Mouse (Mus musculus) limb, embryonic 13.5 days (tissue): ENCODE measurements around the gene Arsb. TPM values are rescaled to one million over a fixed set of nuclear protein-coding genes. Genes with fewer than 3 reads are reported as not detected.

Experiments
- ATAC-seq: fragments of 200-750 bp; cut with Nextera tagmentation; 2 replicates; pipeline ENCODE4 v1.8.0; 2017; ENCODE audit warnings: low read depth, moderate number of reproducible peaks, moderate TSS enrichment; ENCODE audit not compliant: low FRiP score
- H3K27ac ChIP-seq: fragments of 300-500 bp; sonication (generic); 2 replicates; pipeline ENCODE4 v1.5.1; 2015; ENCODE audit warnings: inconsistent platforms, mild to moderate bottlenecking, moderate library complexity
- H3K27me3 ChIP-seq: fragments of 300-500 bp; sonication (generic); 2 replicates; pipeline ENCODE4 v1.6.1; 2015; ENCODE audit warnings: mild to moderate bottlenecking, inconsistent platforms
- H3K36me3 ChIP-seq: fragments of 300-500 bp; sonication (generic); 2 replicates; pipeline ENCODE4 v1.6.1; 2015; ENCODE audit warnings: inconsistent platforms, mild to moderate bottlenecking, moderate library complexity
- H3K4me1 ChIP-seq: fragments of 300-500 bp; sonication (generic); 2 replicates; pipeline ENCODE4 v1.6.1; 2015; ENCODE audit warnings: inconsistent platforms
- H3K4me2 ChIP-seq: fragments of 300-500 bp; sonication (generic); replicated peaks from 2 replicates; pipeline ENCODE4 v1.6.1; 2015; ENCODE audit warnings: inconsistent platforms, mild to moderate bottlenecking, moderate library complexity
- H3K4me3 ChIP-seq: fragments of 300-500 bp; sonication (generic); 2 replicates; pipeline ENCODE4 v1.5.1; 2015; ENCODE audit warnings: moderate library complexity, mild to moderate bottlenecking, inconsistent platforms
- H3K9ac ChIP-seq: fragments of 300-500 bp; sonication (generic); 2 replicates; pipeline ENCODE4 v1.6.1; 2015; ENCODE audit warnings: mild to moderate bottlenecking, inconsistent platforms
- H3K9me3 ChIP-seq: fragments of 300-500 bp; sonication (generic); 2 replicates; pipeline ENCODE4 v1.6.1; 2016; ENCODE audit warnings: inconsistent platforms
- WGBS: fragments of 180-500 bp; shearing (Covaris S2); methylation state at CpG from one replicate; pipeline ENCODE4 v1.1.7; 2015; 5-methylcytosine and 5-hydroxymethylcytosine counted together
- polyA plus RNA-seq: library from polyadenylated mRNA; unstranded; fragments of >200 nt; fragmentation: Nextera tagmentation; extraction: Ambion mirVana; gene quantifications from 2 replicates; pipeline ENCODE4 v1.2.1, GENCODE M21; 2015

The Arsb gene
- polyA plus RNA-seq, 1 experiment from 2014 or later: 13.7 TPM

- Histone ChIP-seq H3K9ac (no peak overlapping the region), H3K36me3 (no peaks in the 10 kb centered on the region), H3K27me3 (no peaks in the 10 kb centered on the region), H3K4me3 (no peak overlapping the region), H3K27ac (no peak overlapping the region), H3K4me1 (0 out of 2 replicates have a peak, but pooled peaks cover 5% of the 10 kb centered on the region), H3K9me3 (no peaks in the 10 kb centered on the region), H3K4me2 (no peak overlapping the region)
- ATAC-seq: no peak
- 84% methylated on average over 5 of the region's 5 CpGs for WGBS
These were observed 108.0 kb downstream of the Arsb start for GRCm38 (mm10) chr13:93879426-93879825.

- H3K36me3 ChIP-seq: no peaks in the 10 kb centered on the region
- ATAC-seq: no peak
- no peaks in the 10 kb centered on the region for H3K27me3 ChIP-seq
- H3K27ac ChIP-seq: no peak overlapping the region
- H3K4me3 ChIP-seq: no peak overlapping the region
- H3K4me1 ChIP-seq: 0 out of 2 replicates have a peak, but pooled peaks cover 5% of the 10 kb centered on the region
- WGBS: 72% methylated on average over 3 of the region's 3 CpGs
- no peaks in the 10 kb centered on the region for H3K9me3 ChIP-seq
- no peak overlapping the region for H3K9ac ChIP-seq
- H3K4me2 ChIP-seq: no peak overlapping the region
These were observed 110.7 kb downstream of the Arsb start for GRCm38 (mm10) chr13:93882132-93882531.

DNA sequence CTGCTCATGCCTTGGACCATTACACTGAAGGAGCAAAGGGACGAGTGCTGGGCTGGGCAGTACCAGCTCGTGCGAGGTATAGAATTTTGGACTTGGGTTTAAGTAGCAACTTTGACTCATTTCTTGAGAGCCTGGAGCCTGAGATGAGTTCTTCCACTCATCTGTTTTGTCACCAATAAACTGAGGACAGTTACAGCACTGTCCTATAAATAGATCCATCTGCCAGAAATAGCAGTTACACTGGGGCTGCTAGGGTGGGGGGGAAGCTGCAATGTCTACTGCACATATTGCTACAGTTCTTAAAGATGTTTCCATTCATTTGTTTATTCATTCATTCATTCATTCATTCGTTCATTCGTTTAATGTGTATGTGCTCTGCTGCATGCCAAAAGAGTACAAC is 115.6 kb downstream of the Arsb start:
- Histone ChIP-seq H3K27me3 (no peaks in the 10 kb centered on the region), H3K4me1 (peaks cover 17% of the 10 kb centered on the region), H3K9me3 (no peaks in the 10 kb centered on the region), H3K27ac (no peak overlapping the region), H3K9ac (no peak overlapping the region), H3K4me2 (no peak overlapping the region), H3K4me3 (no peak overlapping the region), H3K36me3 (no peaks in the 10 kb centered on the region)
- 90% methylated on average over 5 of the region's 5 CpGs for WGBS
- ATAC-seq: no peak

- Histone ChIP-seq H3K4me3 (no peak overlapping the region), H3K4me2 (no peak overlapping the region), H3K27ac (peak overlapping the region; percentile 48), H3K4me1 (peaks cover 14% of the 10 kb centered on the region), H3K9me3 (no peaks in the 10 kb centered on the region), H3K27me3 (no peaks in the 10 kb centered on the region), H3K9ac (no peak overlapping the region), H3K36me3 (no peaks in the 10 kb centered on the region; the same call in 1 of the 2 replicates)
- WGBS: 85% methylated on average over 2 of the region's 2 CpGs
- peak; percentile 68 for ATAC-seq
These were observed 116.8 kb downstream of the Arsb start for GRCm38 (mm10) chr13:93888196-93888595.

- Histone ChIP-seq H3K27me3 (no peaks in the 10 kb centered on the region), H3K9ac (no peak overlapping the region), H3K4me2 (no peak overlapping the region), H3K27ac (peak overlapping the region; percentile 48), H3K4me1 (peaks cover 13% of the 10 kb centered on the region), H3K4me3 (no peak overlapping the region), H3K36me3 (no peaks in the 10 kb centered on the region; the same call in 1 of the 2 replicates), H3K9me3 (no peaks in the 10 kb centered on the region)
- no peak for ATAC-seq
- 73% methylated on average over 3 of the region's 3 CpGs for WGBS
These were observed 117.5 kb downstream of the Arsb start for GRCm38 (mm10) chr13:93888916-93889315.

- no peak overlapping the region for H3K9ac ChIP-seq
- H3K9me3 ChIP-seq: no peaks in the 10 kb centered on the region
- 71% methylated on average over 3 of the region's 3 CpGs for WGBS
- H3K27ac ChIP-seq: no peak overlapping the region
- no peaks in the 10 kb centered on the region for H3K27me3 ChIP-seq
- no peak for ATAC-seq
- no peak overlapping the region for H3K4me2 ChIP-seq
- H3K36me3 ChIP-seq: no peaks in the 10 kb centered on the region; the same call in 1 of the 2 replicates
- H3K4me1 ChIP-seq: peaks cover 13% of the 10 kb centered on the region
- H3K4me3 ChIP-seq: no peak overlapping the region
These were observed 118.6 kb downstream of the Arsb start for GRCm38 (mm10) chr13:93889991-93890390.

DNA sequence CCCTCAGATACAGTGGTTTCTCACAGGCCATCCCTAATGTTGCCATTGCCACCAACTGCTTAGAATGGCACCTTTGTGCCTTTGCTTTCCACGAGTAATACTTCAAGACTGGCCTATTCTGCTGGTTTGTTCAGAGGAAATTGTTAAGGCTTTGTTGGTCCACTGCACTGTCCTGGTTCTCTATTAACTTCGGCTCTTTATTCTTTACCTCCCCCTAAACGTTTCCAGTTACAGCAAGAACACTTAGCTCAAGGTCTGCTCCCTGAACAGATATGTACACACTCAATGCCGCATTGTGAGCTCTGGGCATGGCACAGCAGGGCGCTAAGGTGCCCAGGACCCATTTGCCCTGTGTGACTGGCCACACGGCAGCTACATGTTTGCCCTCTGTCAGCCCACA is 119.8 kb downstream of the Arsb start:
- WGBS: 72% methylated on average over 6 of the region's 6 CpGs

DNA sequence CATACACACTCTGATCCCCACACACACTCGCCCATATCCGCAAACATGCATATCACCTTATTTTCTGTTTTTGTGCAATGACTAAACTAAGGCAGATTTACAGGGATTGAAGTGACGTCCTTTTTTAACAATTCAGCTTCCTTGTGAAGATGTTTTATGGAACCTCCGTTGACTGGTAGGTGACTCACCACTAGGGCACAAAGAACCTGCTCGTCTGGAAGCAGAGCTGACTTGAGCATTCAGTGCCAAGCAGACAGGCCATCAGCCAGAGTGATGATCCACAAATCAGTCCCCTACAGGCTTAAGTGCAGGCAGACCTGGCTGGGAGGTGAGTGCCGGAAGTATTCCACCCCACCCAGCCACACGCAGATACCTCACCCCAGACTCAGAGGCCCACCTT is 120.7 kb downstream of the Arsb start:
- H3K9ac ChIP-seq: no peak overlapping the region
- H3K36me3 ChIP-seq: no peaks in the 10 kb centered on the region; the same call in 1 of the 2 replicates
- no peak overlapping the region for H3K4me2 ChIP-seq
- ATAC-seq: no peak
- H3K4me3 ChIP-seq: no peak overlapping the region
- no peak overlapping the region for H3K27ac ChIP-seq
- H3K4me1 ChIP-seq: peaks cover 13% of the 10 kb centered on the region
- no peaks in the 10 kb centered on the region for H3K9me3 ChIP-seq
- no peaks in the 10 kb centered on the region for H3K27me3 ChIP-seq
- WGBS: 85% methylated on average over 7 of the region's 7 CpGs

More for the DNA sequence above, 119.8 kb downstream of the Arsb start:
- Histone ChIP-seq H3K36me3 (no peaks in the 10 kb centered on the region; the same call in 1 of the 2 replicates), H3K9me3 (no peaks in the 10 kb centered on the region), H3K27ac (no peak overlapping the region), H3K27me3 (no peaks in the 10 kb centered on the region), H3K4me2 (no peak overlapping the region), H3K9ac (no peak overlapping the region), H3K4me1 (peaks cover 13% of the 10 kb centered on the region), H3K4me3 (no peak overlapping the region)
- no peak for ATAC-seq

- 77% methylated on average over 2 of the region's 2 CpGs for WGBS
- H3K27me3 ChIP-seq: no peaks in the 10 kb centered on the region
These were observed 122.7 kb downstream of the Arsb start for GRCm38 (mm10) chr13:93894105-93894504.

GRCm38 (mm10) chr13:93895430-93895829 is 124.0 kb downstream of the Arsb start:
- Histone ChIP-seq H3K36me3 (no peaks in the 10 kb centered on the region; the same call in 1 of the 2 replicates), H3K4me1 (peaks cover 28% of the 10 kb centered on the region), H3K27ac (no peak overlapping the region), H3K4me2 (no peak overlapping the region), H3K9ac (no peak overlapping the region), H3K9me3 (no peaks in the 10 kb centered on the region), H3K27me3 (no peaks in the 10 kb centered on the region), H3K4me3 (no peak overlapping the region)
- 78% methylated on average over 2 of the region's 2 CpGs for WGBS
- no peak for ATAC-seq

More at GRCm38 (mm10) chr13:93894105-93894504, 122.7 kb downstream of the Arsb start:
- Histone ChIP-seq H3K4me1 (peaks cover 15% of the 10 kb centered on the region), H3K27ac (no peak overlapping the region), H3K9ac (no peak overlapping the region), H3K36me3 (no peaks in the 10 kb centered on the region; the same call in 1 of the 2 replicates), H3K4me3 (no peak overlapping the region), H3K9me3 (no peaks in the 10 kb centered on the region), H3K4me2 (no peak overlapping the region)
- ATAC-seq: no peak

GRCm38 (mm10) chr13:93897943-93898826 is 126.8 kb downstream of the Arsb start:
- peak overlapping the region; percentile 18; the same call in 1 of the 2 replicates for H3K4me3 ChIP-seq
- peak overlapping the region; percentile 77 for H3K27ac ChIP-seq
- no peaks in the 10 kb centered on the region for H3K9me3 ChIP-seq
- no peak for ATAC-seq
- peak overlapping the region; percentile 51 for H3K4me2 ChIP-seq
- H3K36me3 ChIP-seq: no peaks in the 10 kb centered on the region
- H3K4me1 ChIP-seq: peaks cover 31% of the 10 kb centered on the region
- 19% methylated on average over 13 of the region's 13 CpGs for WGBS
- peak overlapping the region; percentile 46; the same call in 1 of the 2 replicates for H3K9ac ChIP-seq
- H3K27me3 ChIP-seq: no peaks in the 10 kb centered on the region

DNA sequence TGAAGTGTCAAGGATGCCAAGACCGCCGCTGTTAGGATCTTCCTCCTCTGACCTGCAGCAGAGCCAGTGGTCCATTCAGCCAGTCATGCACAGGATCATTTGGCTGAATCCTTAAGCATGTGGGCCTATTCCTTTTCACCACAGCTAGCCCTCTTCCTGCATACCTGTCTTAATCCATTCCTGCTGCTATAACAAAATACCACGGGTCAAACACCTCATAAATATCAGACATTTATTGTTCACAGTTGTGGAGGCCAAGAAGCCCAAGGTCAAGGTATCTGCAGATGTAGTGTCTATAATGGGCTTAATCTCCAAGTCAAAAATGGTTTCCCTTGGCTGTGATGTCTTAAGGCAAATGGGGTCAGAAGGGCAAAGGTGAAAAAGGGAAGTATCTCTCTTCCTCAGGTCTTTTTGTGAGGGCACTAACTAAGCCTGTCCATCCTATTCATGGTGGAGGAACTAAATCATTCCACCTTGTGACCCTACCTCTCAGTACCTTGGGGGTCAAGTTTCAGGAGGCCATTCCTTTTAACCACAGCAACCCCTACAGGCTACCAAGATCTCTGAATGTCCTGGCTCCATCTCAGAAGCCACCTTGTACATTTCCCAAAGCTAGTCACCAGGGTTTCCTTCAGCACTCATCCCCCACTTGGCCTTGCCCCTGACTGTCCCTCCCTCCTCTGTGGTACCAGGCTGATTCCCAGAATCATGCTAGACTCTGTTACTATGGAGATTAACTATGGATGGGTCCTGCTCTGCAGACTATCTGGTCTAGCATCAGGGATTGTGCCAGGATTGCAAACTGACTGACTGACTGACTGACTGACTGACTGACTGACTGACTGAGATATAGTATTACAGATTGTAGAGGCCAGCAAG is 128.2 kb downstream of the Arsb start:
- H3K9me3 ChIP-seq: no peaks in the 10 kb centered on the region
- no peak overlapping the region for H3K9ac ChIP-seq
- H3K4me3 ChIP-seq: no peak overlapping the region
- H3K27ac ChIP-seq: peak overlapping the region; percentile 77; the same call in 1 of the 2 replicates
- no peak overlapping the region for H3K4me2 ChIP-seq
- WGBS: 35% methylated on average over 3 of the region's 3 CpGs
- H3K27me3 ChIP-seq: no peaks in the 10 kb centered on the region
- ATAC-seq: no peak
- no peaks in the 10 kb centered on the region for H3K36me3 ChIP-seq
- H3K4me1 ChIP-seq: peaks cover 31% of the 10 kb centered on the region
